Mouse (Mus musculus): ENCODE results near the gene Hs1bp3. TPM values are rescaled to one million over a fixed set of nuclear protein-coding genes. Genes with fewer than 3 reads are reported as not detected.

The Hs1bp3 gene
- polyA plus RNA-seq, 1 experiment: 3.2 TPM

GRCm38 (mm10) chr12:8364321-8364838 is 51.1 kb downstream of the Hs1bp3 start:
- TF ChIP-seq POLR2A (IDR thresholded peaks at IDR 0.05; ENCODE audit: borderline replicate concordance, control insufficient read depth, low read depth, low read length) (no peak), CTCF (IDR thresholded peaks at IDR 0.05; ENCODE audit: control insufficient read depth, insufficient read depth, low read length) (no peak)
- Histone ChIP-seq H3K4me3 (replicated peaks; ENCODE audit: control insufficient read depth, low read depth, low read length) (no peak overlapping the region), H3K27ac (ENCODE audit: control insufficient read depth, insufficient read depth, low read depth, low read length, poor library complexity) (no peak overlapping the region), H3K4me1 (ENCODE audit: control insufficient read depth, insufficient read depth, low read length) (peaks cover 2% of the 10 kb centered on the region; the same call in 1 of the 2 replicates)
- 78% methylated on average over 6 of the region's 6 CpGs for WGBS

- H3K4me1 ChIP-seq (ENCODE audit: control insufficient read depth, insufficient read depth, low read length): no peaks in the 10 kb centered on the region; the same call in 1 of the 2 replicates
- H3K4me3 ChIP-seq (replicated peaks; ENCODE audit: control insufficient read depth, low read depth, low read length): no peak overlapping the region
- TF ChIP-seq POLR2A (IDR thresholded peaks at IDR 0.05; ENCODE audit: borderline replicate concordance, control insufficient read depth, low read depth, low read length) (no peak), CTCF (IDR thresholded peaks at IDR 0.05; ENCODE audit: control insufficient read depth, insufficient read depth, low read length) (no peak)
- no peak overlapping the region for H3K27ac ChIP-seq (ENCODE audit: control insufficient read depth, insufficient read depth, low read depth, low read length, poor library complexity)
- 69% methylated on average over 7 of the region's 7 CpGs for WGBS
Observed at GRCm38 (mm10) chr12:8365336-8365735, 52.1 kb downstream of the Hs1bp3 start.

- 64% methylated on average over 5 of the region's 5 CpGs for WGBS
- TF ChIP-seq CTCF (IDR thresholded peaks at IDR 0.05; ENCODE audit: control insufficient read depth, insufficient read depth, low read length) (no peak), POLR2A (IDR thresholded peaks at IDR 0.05; ENCODE audit: borderline replicate concordance, control insufficient read depth, low read depth, low read length) (no peak)
- Histone ChIP-seq H3K27ac (ENCODE audit: control insufficient read depth, insufficient read depth, low read depth, low read length, poor library complexity) (no peak overlapping the region), H3K4me1 (ENCODE audit: control insufficient read depth, insufficient read depth, low read length) (no peaks in the 10 kb centered on the region; the same call in 1 of the 2 replicates), H3K4me3 (replicated peaks; ENCODE audit: control insufficient read depth, low read depth, low read length) (no peak overlapping the region)
Observed at GRCm38 (mm10) chr12:8365905-8366576, 52.8 kb downstream of the Hs1bp3 start.

- WGBS: 72% methylated on average over 3 of the region's 3 CpGs
- Histone ChIP-seq H3K27ac (ENCODE audit: control insufficient read depth, insufficient read depth, low read depth, low read length, poor library complexity) (no peak overlapping the region), H3K4me3 (replicated peaks; ENCODE audit: control insufficient read depth, low read depth, low read length) (no peak overlapping the region), H3K4me1 (ENCODE audit: control insufficient read depth, insufficient read depth, low read length) (no peaks in the 10 kb centered on the region; the same call in 1 of the 2 replicates)
- no peak for TF ChIP-seq POLR2A (IDR thresholded peaks at IDR 0.05; ENCODE audit: borderline replicate concordance, control insufficient read depth, low read depth, low read length)
- TF ChIP-seq CTCF (IDR thresholded peaks at IDR 0.05; ENCODE audit: control insufficient read depth, insufficient read depth, low read length): no peak
Observed at GRCm38 (mm10) chr12:8366688-8367087, 53.5 kb downstream of the Hs1bp3 start.

GRCm38 (mm10) chr12:8371746-8372510 is 58.7 kb downstream of the Hs1bp3 start:
- Histone ChIP-seq H3K27ac (ENCODE audit: control insufficient read depth, insufficient read depth, low read depth, low read length, poor library complexity) (no peak overlapping the region), H3K4me1 (ENCODE audit: control insufficient read depth, insufficient read depth, low read length) (no peaks in the 10 kb centered on the region), H3K4me3 (replicated peaks; ENCODE audit: control insufficient read depth, low read depth, low read length) (no peak overlapping the region)
- TF ChIP-seq CTCF (IDR thresholded peaks at IDR 0.05; ENCODE audit: control insufficient read depth, insufficient read depth, low read length): no peak
- no peak for TF ChIP-seq POLR2A (IDR thresholded peaks at IDR 0.05; ENCODE audit: borderline replicate concordance, control insufficient read depth, low read depth, low read length)
- WGBS: 48% methylated on average over 5 of the region's 5 CpGs

GRCm38 (mm10) chr12:8372511-8373180 is 59.4 kb downstream of the Hs1bp3 start:
- WGBS: 71% methylated on average over 7 of the region's 7 CpGs
- no peaks in the 10 kb centered on the region for H3K4me1 ChIP-seq (ENCODE audit: control insufficient read depth, insufficient read depth, low read length)

GRCm38 (mm10) chr12:8373741-8374140 is 60.5 kb downstream of the Hs1bp3 start:
- Histone ChIP-seq H3K4me1 (ENCODE audit: control insufficient read depth, insufficient read depth, low read length) (no peaks in the 10 kb centered on the region), H3K4me3 (replicated peaks; ENCODE audit: control insufficient read depth, low read depth, low read length) (no peak overlapping the region), H3K27ac (ENCODE audit: control insufficient read depth, insufficient read depth, low read depth, low read length, poor library complexity) (no peak overlapping the region)
- 78% methylated on average over 5 of the region's 5 CpGs for WGBS
- TF ChIP-seq CTCF (IDR thresholded peaks at IDR 0.05; ENCODE audit: control insufficient read depth, insufficient read depth, low read length) (no peak), POLR2A (IDR thresholded peaks at IDR 0.05; ENCODE audit: borderline replicate concordance, control insufficient read depth, low read depth, low read length) (no peak)

More at GRCm38 (mm10) chr12:8372511-8373180, 59.4 kb downstream of the Hs1bp3 start:
- Histone ChIP-seq H3K4me3 (replicated peaks; ENCODE audit: control insufficient read depth, low read depth, low read length) (no peak overlapping the region), H3K27ac (ENCODE audit: control insufficient read depth, insufficient read depth, low read depth, low read length, poor library complexity) (no peak overlapping the region)
- TF ChIP-seq POLR2A (IDR thresholded peaks at IDR 0.05; ENCODE audit: borderline replicate concordance, control insufficient read depth, low read depth, low read length): no peak
- no peak for TF ChIP-seq CTCF (IDR thresholded peaks at IDR 0.05; ENCODE audit: control insufficient read depth, insufficient read depth, low read length)

- Histone ChIP-seq H3K27ac (ENCODE audit: control insufficient read depth, insufficient read depth, low read depth, low read length, poor library complexity) (no peak overlapping the region), H3K4me1 (ENCODE audit: control insufficient read depth, insufficient read depth, low read length) (no peaks in the 10 kb centered on the region), H3K4me3 (replicated peaks; ENCODE audit: control insufficient read depth, low read depth, low read length) (no peak overlapping the region)
- TF ChIP-seq POLR2A (IDR thresholded peaks at IDR 0.05; ENCODE audit: borderline replicate concordance, control insufficient read depth, low read depth, low read length) (no peak), CTCF (IDR thresholded peaks at IDR 0.05; ENCODE audit: control insufficient read depth, insufficient read depth, low read length) (no peak)
- 72% methylated on average over 1 of the region's 1 CpGs for WGBS
Observed at GRCm38 (mm10) chr12:8377169-8377568, 63.9 kb downstream of the Hs1bp3 start.
